Mouse (Mus musculus) bone marrow macrophage, adult 2 months (primary cell): ENCODE data around the gene Eftud2.

Experiments used
- CTCF ChIP-seq: IDR thresholded peaks from 2 replicates; pipeline ENCODE4 v1.5.1; 2012; ENCODE audit warnings: low read depth, mild to moderate bottlenecking, low read length, moderate library complexity
- POLR2A ChIP-seq: IDR thresholded peaks from 2 replicates; pipeline ENCODE4 v1.6.1; 2012; ENCODE audit warnings: mild to moderate bottlenecking, low read depth, low read length, borderline replicate concordance

DNA sequence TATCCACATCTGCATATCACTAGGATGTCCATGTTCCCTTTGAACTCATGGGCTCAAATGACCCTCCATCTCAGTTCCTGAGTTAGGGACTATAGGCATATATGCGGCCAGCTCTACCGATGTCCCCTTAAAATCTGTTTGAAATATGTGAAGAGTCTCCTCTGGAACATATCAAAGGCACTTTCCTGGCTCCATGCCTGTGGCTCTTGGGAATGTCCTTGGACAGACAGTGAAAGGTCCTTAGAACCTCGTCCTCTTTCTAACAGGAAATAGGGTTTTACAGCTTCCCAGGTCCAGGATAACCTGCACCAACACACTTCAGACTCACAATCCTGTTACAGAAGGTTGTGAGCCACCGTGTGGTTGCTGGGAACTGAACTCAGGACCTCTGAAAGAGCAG, 50.5 kb downstream of the Eftud2 start:
- TF ChIP-seq POLR2A (no peak), CTCF (no peak)
